ENCODE assay signal across 21 mouse cellular contexts in the genomic region with DNA sequence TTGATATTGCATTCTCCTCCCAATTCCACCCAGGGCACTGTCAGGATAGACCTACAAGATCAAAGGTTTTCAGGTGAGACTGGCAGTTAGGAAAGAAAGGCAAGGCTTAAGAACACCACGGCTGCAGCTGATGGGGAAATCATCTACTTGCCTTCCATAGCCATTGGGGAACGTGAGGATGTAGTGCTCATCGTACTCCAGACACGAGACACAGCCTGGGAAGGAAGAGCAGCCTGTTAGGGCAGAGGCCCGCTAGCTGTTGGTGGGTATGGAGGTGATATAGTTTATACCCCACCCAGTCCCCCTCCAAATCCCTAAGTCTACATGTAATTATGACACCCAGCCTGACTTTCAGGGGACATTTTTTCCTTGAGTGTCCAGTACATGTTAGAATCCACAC.
DNase-seq lines count a peak whose midpoint lies in the region; ATAC-seq and TF ChIP-seq lines count a peak whose summit lies in the region.
"Had no signal": no experiment of that assay in that cellular context is flagged by ENCODE, and none has a peak within 500 bp of the region (broad histone marks: within the 10 kb centered on the region; RNA-seq: fewer than 3 reads in every experiment).

No protein-coding gene starts in this region.

- H3K9me3 ChIP-seq in heart, embryonic 11.5 days (replicated peaks; ENCODE audit: control insufficient read depth, low read length): no peaks in the 10 kb centered on the region
- no peaks in the 10 kb centered on the region for H3K9me3 ChIP-seq in liver, postnatal 0 days (ENCODE audit: low read length)
- no peaks in the 10 kb centered on the region for H3K9me3 ChIP-seq in liver, embryonic 11.5 days (ENCODE audit: control insufficient read depth, low read length)
- H3K9me3 ChIP-seq: G1E had no signal

- H3K79me2 ChIP-seq in myocyte (ENCODE audit: control insufficient read depth, insufficient read depth): no peaks in the 10 kb centered on the region

- H3K9ac ChIP-seq in heart, embryonic 11.5 days (ENCODE audit: low read depth, low read length): no peak overlapping the region
- no peak overlapping the region for H3K9ac ChIP-seq in liver, postnatal 0 days (replicated peaks)
- H3K9ac ChIP-seq in liver, embryonic 11.5 days (ENCODE audit: low read depth, low read length): no peak overlapping the region

- TF ChIP-seq CTCF in liver, postnatal 0 days (IDR thresholded peaks at IDR 0.05; ENCODE audit: low read depth): no peak

- no peak overlapping the region for H3K27ac ChIP-seq in heart, embryonic 11.5 days (ENCODE audit: low read depth, low read length)
- no peak overlapping the region for H3K27ac ChIP-seq in liver, postnatal 0 days (ENCODE audit: low read depth)
- no peak overlapping the region for H3K27ac ChIP-seq in liver, embryonic 11.5 days (ENCODE audit: low read depth, low read length)

- no peaks in the 10 kb centered on the region for H3K27me3 ChIP-seq in heart, embryonic 11.5 days (ENCODE audit: control insufficient read depth, insufficient read depth, low read length)
- no peaks in the 10 kb centered on the region for H3K27me3 ChIP-seq in liver, postnatal 0 days (ENCODE audit: insufficient read depth, low read length)
- H3K27me3 ChIP-seq in liver, embryonic 11.5 days (replicated peaks; ENCODE audit: control insufficient read depth, insufficient read depth, low read length): no peaks in the 10 kb centered on the region
- H3K27me3 ChIP-seq in myocyte (ENCODE audit: control insufficient read depth, insufficient read depth, insufficient read length): no peaks in the 10 kb centered on the region
- H3K27me3 ChIP-seq: CH12.LX, Patski had no signal

- WGBS in heart, embryonic 11.5 days (ENCODE audit: insufficient replicate concordance): 89% methylated on average over 5 of the region's 5 CpGs
- 87% methylated on average over 5 of the region's 5 CpGs for WGBS in liver, postnatal 0 days (ENCODE audit: insufficient replicate concordance)
- 89% methylated on average over 5 of the region's 5 CpGs for WGBS in liver, embryonic 11.5 days

- no peaks in the 10 kb centered on the region for H3K4me1 ChIP-seq in heart, embryonic 11.5 days (ENCODE audit: control insufficient read depth, insufficient read depth, low read length)
- H3K4me1 ChIP-seq in liver, postnatal 0 days (ENCODE audit: insufficient read depth): no peaks in the 10 kb centered on the region
- no peaks in the 10 kb centered on the region for H3K4me1 ChIP-seq in liver, embryonic 11.5 days (replicated peaks; ENCODE audit: control insufficient read depth, insufficient read depth, low read length)

- TF ChIP-seq POLR2A in myocyte (IDR thresholded peaks at IDR 0.05; ENCODE audit: insufficient read length, low read depth): no peak

- no peak for TF ChIP-seq EP300 in liver, postnatal 0 days (IDR thresholded peaks at IDR 0.05; ENCODE audit: low read depth)

- no peak for ATAC-seq in heart, embryonic 11.5 days (replicated peaks; ENCODE audit: insufficient number of reproducible peaks, low FRiP score, low TSS enrichment)
- no peak for ATAC-seq in liver, postnatal 0 days
- ATAC-seq in liver, embryonic 11.5 days (replicated peaks; ENCODE audit: low FRiP score): no peak
- ATAC-seq: activated CD4-positive, CD25-positive, alpha-beta regulatory T cell, adult 4 months; CD4-positive, CD25-positive, alpha-beta regulatory T cell, adult 4 months; Patski had no signal

- H3ac ChIP-seq in myocyte (ENCODE audit: control insufficient read depth, insufficient read length): no peak overlapping the region

- H3K36me3 ChIP-seq in heart, embryonic 11.5 days (ENCODE audit: control insufficient read depth, insufficient read depth, low read length): peaks cover 35% of the 10 kb centered on the region
- H3K36me3 ChIP-seq in liver, postnatal 0 days (replicated peaks; ENCODE audit: insufficient read depth, low read length): peaks cover 91% of the 10 kb centered on the region
- peaks cover 10% of the 10 kb centered on the region for H3K36me3 ChIP-seq in liver, embryonic 11.5 days (ENCODE audit: control insufficient read depth, insufficient read depth, low read length)
- peaks cover 57% of the 10 kb centered on the region for H3K36me3 ChIP-seq in myocyte (ENCODE audit: control insufficient read depth, insufficient read depth)

- no peak overlapping the region for H3K4me2 ChIP-seq in heart, embryonic 11.5 days
- no peak overlapping the region for H3K4me2 ChIP-seq in liver, postnatal 0 days (ENCODE audit: low read depth, low read length)
- no peak overlapping the region for H3K4me2 ChIP-seq in liver, embryonic 11.5 days
- H3K4me2 ChIP-seq in myocyte (ENCODE audit: low read depth): no peak overlapping the region

- DNase-seq in heart, adult 11 months: peak; percentile 87
- peak; percentile 10 for DNase-seq in liver, postnatal 0 days
- no peak for DNase-seq in liver, embryonic 11.5 days (ENCODE audit: low spot score)
- DNase-seq in urinary bladder, postnatal 14 days (ENCODE audit: low spot score): no peak
- DNase-seq: adrenal gland, adult 2 months; adrenal gland, adult 8-10 months; adrenal gland, postnatal 10 days; adrenal gland, postnatal 14 days; adrenal gland, postnatal 25 days; adrenal gland, postnatal 36 days; B cell, adult 2 months; cerebellum, adult 11 months; cerebellum, adult 11-12 months; cerebellum, adult 18-20 months had no signal

- H3K4me3 ChIP-seq in heart, embryonic 11.5 days (ENCODE audit: low read depth, low read length): no peak overlapping the region
- no peak overlapping the region for H3K4me3 ChIP-seq in liver, postnatal 0 days (ENCODE audit: low read depth, low read length)
- H3K4me3 ChIP-seq in liver, embryonic 11.5 days (ENCODE audit: low read depth, low read length): no peak overlapping the region
- H3K4me3 ChIP-seq in myocyte: no peak overlapping the region

TF ChIP-seq in myocyte, 11 proteins besides CTCF, POLR2A, EP300 and RAD21:
- TF ChIP-seq POLR2AphosphoS2 (IDR thresholded peaks at IDR 0.05; ENCODE audit: insufficient read length, low read depth) (peak; percentile 56), MYOG (IDR thresholded peaks at IDR 0.05; ENCODE audit: control insufficient read depth in 1 of 3, insufficient read depth in 1 of 3, insufficient read length in 2 of 3, low read depth in 2 of 3) (no peak)

Comparison
In these comparisons a context has a peak if more than half of its experiments do, and no peak if none do; other contexts are left out.
1. DNase-seq: peak in heart, adult 11 months (single experiment) and liver, postnatal 0 days (single experiment); none in liver, embryonic 11.5 days (single experiment) and urinary bladder, postnatal 14 days (single experiment).